Mouse (Mus musculus) liver, embryonic 14.5 days (tissue): ENCODE results near the gene Defa26.
"Not testable (repeated sequence)": the region's sequence is repeated elsewhere in the genome, so short reads cannot be mapped to it uniquely, and the experiment has no call there.

ENCODE experiments used
- CTCF ChIP-seq: IDR thresholded peaks from 2 replicates; pipeline ENCODE4 v1.5.1; 2016; ENCODE audit warnings: antibody characterized with exemption, low read depth, control low read depth
- EP300 ChIP-seq: IDR thresholded peaks from 2 replicates; pipeline ENCODE4 v1.6.1; 2016; ENCODE audit warnings: antibody characterized with exemption, low read depth

DNA sequence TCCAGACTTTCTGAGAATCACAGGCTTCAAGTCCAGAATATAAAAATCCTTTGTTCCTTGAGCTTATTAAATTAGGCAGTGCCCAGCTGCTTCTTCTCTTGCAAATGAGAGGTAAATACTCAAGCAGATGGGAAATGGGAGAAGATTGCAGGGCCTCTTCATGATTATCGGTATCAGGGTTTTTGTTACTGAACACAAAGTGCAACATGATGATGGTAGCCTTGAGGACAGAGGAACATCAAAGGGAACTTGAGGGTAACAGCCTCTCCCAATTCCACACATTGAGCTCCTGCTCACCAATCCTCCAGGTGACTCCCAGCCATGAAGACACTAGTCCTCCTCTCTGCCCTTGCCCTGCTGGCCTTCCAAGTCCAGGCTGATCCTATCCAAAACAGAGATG is 35.3 kb upstream of the Defa26 start, which contains the start of gene Defa28:
- TF ChIP-seq EP300, CTCF: not testable (repeated sequence)
